Mouse (Mus musculus): ENCODE data around the gene Rasgrp2. TPM values are rescaled to one million over a fixed set of nuclear protein-coding genes. Genes with fewer than 3 reads are reported as not detected.

Gene Rasgrp2
- total and polyA plus RNA-seq, 2 experiments from 2014 or later, result 252 to 283 TPM

DNA sequence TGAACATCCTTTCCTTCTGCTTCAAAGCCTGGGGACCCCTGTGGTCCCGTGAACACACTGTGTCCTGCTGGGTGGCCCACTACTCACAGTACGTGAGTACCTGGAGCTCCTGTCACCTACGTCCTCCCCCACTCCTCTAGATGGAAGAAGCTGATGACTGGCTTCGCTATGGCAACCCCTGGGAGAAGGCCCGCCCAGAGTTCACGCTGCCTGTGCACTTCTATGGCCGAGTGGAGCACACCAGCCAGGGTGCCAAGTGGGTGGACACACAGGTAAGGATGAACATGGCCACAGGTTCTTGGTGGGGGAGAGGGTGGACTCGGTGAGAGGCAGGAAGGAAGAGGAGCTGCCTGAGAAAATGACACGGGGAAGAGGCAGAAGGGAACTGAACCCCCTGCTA is 12.9 kb upstream of the Rasgrp2 start:
- Histone ChIP-seq H3K9me3 (ENCODE audit: low read length) (no peaks in the 10 kb centered on the region), H3K36me3 (ENCODE audit: insufficient read depth, low read length) (no peaks in the 10 kb centered on the region), H3K27me3 (ENCODE audit: insufficient read depth, low read length) (no peaks in the 10 kb centered on the region), H3K4me2 (ENCODE audit: low read depth, low read length) (no peak overlapping the region), H3K4me3 (ENCODE audit: low read length) (no peak overlapping the region), H3K4me1 (ENCODE audit: insufficient read depth, low read length) (peaks cover 4% of the 10 kb centered on the region; the same call in 1 of the 2 replicates), H3K9ac (replicated peaks; ENCODE audit: low read length) (no peak overlapping the region), H3K27ac (no peak overlapping the region)
- 62% methylated on average over 9 of the region's 9 CpGs for WGBS
- TF ChIP-seq CTCF (IDR thresholded peaks at IDR 0.05; ENCODE audit: low read depth), result no peak
- no peak for ATAC-seq
- no peak for DNase-seq (ENCODE audit: low spot score)

DNA sequence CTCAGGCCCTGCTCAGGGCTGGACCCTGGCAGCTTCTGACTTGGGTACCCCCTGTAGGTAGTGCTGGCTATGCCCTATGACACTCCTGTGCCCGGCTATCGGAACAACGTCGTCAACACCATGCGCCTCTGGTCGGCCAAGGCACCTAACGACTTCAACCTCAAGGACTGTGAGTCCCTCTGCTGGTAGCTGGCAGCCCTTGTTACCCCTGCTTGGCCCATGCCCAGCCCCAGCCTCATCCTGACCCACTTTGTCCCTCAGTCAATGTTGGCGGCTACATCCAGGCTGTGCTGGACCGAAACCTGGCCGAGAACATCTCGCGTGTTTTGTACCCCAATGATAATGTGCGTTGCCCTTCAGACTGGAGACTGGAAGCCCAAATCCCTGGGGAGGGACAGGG is 11.1 kb upstream of the Rasgrp2 start:
- Histone ChIP-seq H3K27me3 (ENCODE audit: insufficient read depth, low read length) (no peaks in the 10 kb centered on the region), H3K4me1 (ENCODE audit: insufficient read depth, low read length) (peaks cover 4% of the 10 kb centered on the region; the same call in 1 of the 2 replicates), H3K36me3 (ENCODE audit: insufficient read depth, low read length) (no peaks in the 10 kb centered on the region), H3K27ac (no peak overlapping the region), H3K4me3 (ENCODE audit: low read length) (no peak overlapping the region), H3K9me3 (ENCODE audit: low read length) (no peaks in the 10 kb centered on the region), H3K9ac (replicated peaks; ENCODE audit: low read length) (no peak overlapping the region), H3K4me2 (ENCODE audit: low read depth, low read length) (no peak overlapping the region)
- TF ChIP-seq CTCF (IDR thresholded peaks at IDR 0.05; ENCODE audit: low read depth), result peak; percentile 53
- peak; percentile 27 for DNase-seq (ENCODE audit: low spot score)
- ATAC-seq, result no peak
- 73% methylated on average over 13 of the region's 13 CpGs for WGBS

DNA sequence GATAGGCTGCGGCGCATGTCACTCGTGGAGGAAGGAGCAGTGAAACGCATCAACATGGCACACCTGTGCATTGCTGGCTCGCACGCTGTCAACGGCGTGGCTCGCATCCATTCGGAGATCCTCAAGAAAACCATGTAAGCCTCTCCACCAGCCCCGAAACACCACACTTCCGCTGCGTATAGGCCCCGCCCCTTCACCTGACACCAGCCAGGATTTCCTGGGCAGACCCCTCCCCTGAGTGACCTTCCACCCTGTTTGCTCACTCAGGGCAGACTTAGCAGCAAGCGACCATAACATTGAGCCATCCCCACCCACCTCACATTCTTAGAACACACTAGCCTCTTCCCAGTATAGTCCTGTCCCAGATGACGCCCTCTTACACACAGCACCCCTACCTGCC is 9.3 kb upstream of the Rasgrp2 start:
- H3K27me3 ChIP-seq (ENCODE audit: insufficient read depth, low read length), result no peaks in the 10 kb centered on the region
- WGBS, result 9% methylated on average over 16 of the region's 16 CpGs
- H3K36me3 ChIP-seq (ENCODE audit: insufficient read depth, low read length), result no peaks in the 10 kb centered on the region
- 0 out of 2 replicates have a peak overlapping the region, but pooled peaks have one; percentile 26 for H3K27ac ChIP-seq
- H3K9ac ChIP-seq (replicated peaks; ENCODE audit: low read length), result peak overlapping the region; percentile 41
- peak overlapping the region; percentile 55 for H3K4me2 ChIP-seq (ENCODE audit: low read depth, low read length)
- H3K4me3 ChIP-seq (ENCODE audit: low read length), result peak overlapping the region; percentile 27
- no peaks in the 10 kb centered on the region for H3K4me1 ChIP-seq (ENCODE audit: insufficient read depth, low read length)
- DNase-seq (ENCODE audit: low spot score) (peak; percentile 48), ATAC-seq (peak; percentile 50; the same call in 1 of the 2 replicates)
- no peaks in the 10 kb centered on the region for H3K9me3 ChIP-seq (ENCODE audit: low read length)
- no peak for TF ChIP-seq CTCF (IDR thresholded peaks at IDR 0.05; ENCODE audit: low read depth)

DNA sequence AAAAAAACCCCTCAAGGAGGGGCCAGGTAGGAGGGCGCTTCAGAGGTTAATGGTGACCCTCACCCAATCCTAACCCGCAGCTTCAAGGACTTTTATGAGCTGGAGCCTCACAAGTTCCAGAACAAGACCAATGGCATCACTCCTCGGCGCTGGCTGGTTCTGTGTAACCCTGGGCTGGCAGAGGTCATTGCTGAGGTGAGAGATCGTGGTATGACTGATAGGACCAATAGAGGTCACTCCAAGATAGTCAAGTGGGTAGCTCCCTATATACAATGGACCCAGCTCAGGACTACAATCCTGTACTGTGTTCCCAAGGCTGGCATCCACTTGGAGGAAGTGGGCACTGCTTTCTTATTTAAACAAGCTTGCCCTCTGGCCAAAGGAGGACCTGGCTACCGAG is 8.9 kb upstream of the Rasgrp2 start:
- Histone ChIP-seq H3K36me3 (ENCODE audit: insufficient read depth, low read length) (no peaks in the 10 kb centered on the region), H3K9ac (replicated peaks; ENCODE audit: low read length) (no peak overlapping the region; the same call in 1 of the 2 replicates), H3K4me1 (ENCODE audit: insufficient read depth, low read length) (no peaks in the 10 kb centered on the region), H3K27me3 (ENCODE audit: insufficient read depth, low read length) (no peaks in the 10 kb centered on the region), H3K4me3 (ENCODE audit: low read length) (no peak overlapping the region), H3K9me3 (ENCODE audit: low read length) (no peaks in the 10 kb centered on the region), H3K27ac (no peak overlapping the region), H3K4me2 (ENCODE audit: low read depth, low read length) (peak overlapping the region; percentile 55)
- no peak for TF ChIP-seq CTCF (IDR thresholded peaks at IDR 0.05; ENCODE audit: low read depth)
- 67% methylated on average over 6 of the region's 6 CpGs for WGBS
- DNase-seq (ENCODE audit: low spot score) (no peak), ATAC-seq (no peak)

DNA sequence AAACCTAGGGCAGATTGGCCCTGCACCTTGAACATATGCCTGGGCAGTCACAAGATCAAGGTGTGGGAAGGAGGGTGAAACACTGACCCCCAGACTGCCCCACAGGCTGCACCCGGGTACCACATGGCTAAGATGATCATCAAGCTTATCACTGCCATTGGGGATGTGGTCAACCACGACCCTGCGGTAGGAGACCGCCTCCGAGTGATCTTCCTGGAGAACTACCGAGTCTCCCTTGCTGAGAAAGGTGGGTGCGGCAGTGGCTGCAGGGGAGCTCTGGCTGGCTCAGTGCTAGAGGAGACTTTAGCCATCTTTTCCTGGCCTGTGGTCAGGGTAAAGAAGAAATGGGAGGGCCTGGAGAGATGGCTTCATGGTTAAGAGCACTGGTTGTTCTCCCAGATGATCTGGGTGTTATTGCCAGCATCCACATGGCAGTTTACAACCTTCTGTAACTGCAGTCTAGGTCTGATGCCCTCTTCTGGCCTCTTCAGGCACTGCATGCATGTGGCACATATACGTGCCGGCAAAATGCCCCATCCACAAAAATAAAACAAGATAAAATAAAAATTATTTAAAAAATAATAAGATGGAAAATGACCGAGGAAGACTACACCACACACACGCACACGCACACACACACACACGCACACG is 6.3 kb upstream of the Rasgrp2 start:
- no peak for ATAC-seq
- 94% methylated on average over 14 of the region's 14 CpGs for WGBS
- no peak overlapping the region for H3K9ac ChIP-seq (replicated peaks; ENCODE audit: low read length)

DNA sequence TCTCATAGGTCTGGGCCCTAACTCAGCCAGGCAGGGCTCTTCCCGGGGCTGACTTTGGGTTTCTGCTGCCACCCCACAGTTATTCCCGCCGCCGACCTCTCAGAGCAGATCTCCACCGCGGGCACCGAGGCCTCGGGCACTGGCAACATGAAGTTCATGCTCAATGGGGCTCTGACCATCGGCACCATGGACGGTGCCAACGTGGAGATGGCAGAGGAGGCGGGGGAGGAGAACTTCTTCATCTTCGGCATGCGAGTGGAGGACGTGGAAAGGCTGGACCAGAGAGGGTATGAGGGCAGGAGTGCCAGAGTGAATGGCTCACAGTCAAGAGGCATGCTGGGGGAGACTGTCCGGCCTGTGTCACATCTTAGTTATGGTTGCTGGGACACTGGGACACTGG is 5.5 kb upstream of the Rasgrp2 start:
- TF ChIP-seq CTCF (IDR thresholded peaks at IDR 0.05; ENCODE audit: low read depth), result no peak
- H3K27ac ChIP-seq, result no peak overlapping the region
- no peaks in the 10 kb centered on the region for H3K36me3 ChIP-seq (ENCODE audit: insufficient read depth, low read length)
- 87% methylated on average over 16 of the region's 16 CpGs for WGBS
- H3K9me3 ChIP-seq (ENCODE audit: low read length), result no peaks in the 10 kb centered on the region
- DNase-seq (ENCODE audit: low spot score) (no peak), ATAC-seq (no peak)
- H3K9ac ChIP-seq (replicated peaks; ENCODE audit: low read length), result no peak overlapping the region
- no peaks in the 10 kb centered on the region for H3K27me3 ChIP-seq (ENCODE audit: insufficient read depth, low read length)
- H3K4me3 ChIP-seq (ENCODE audit: low read length), result no peak overlapping the region
- H3K4me2 ChIP-seq (ENCODE audit: low read depth, low read length), result no peak overlapping the region
- H3K4me1 ChIP-seq (ENCODE audit: insufficient read depth, low read length), result no peaks in the 10 kb centered on the region

More for the DNA sequence above, 6.3 kb upstream of the Rasgrp2 start:
- H3K4me2 ChIP-seq (ENCODE audit: low read depth, low read length), result no peak overlapping the region
- no peaks in the 10 kb centered on the region for H3K27me3 ChIP-seq (ENCODE audit: insufficient read depth, low read length)
- DNase-seq (ENCODE audit: low spot score), result no peak
- H3K9me3 ChIP-seq (ENCODE audit: low read length), result no peaks in the 10 kb centered on the region
- no peak overlapping the region for H3K4me3 ChIP-seq (ENCODE audit: low read length)
- H3K36me3 ChIP-seq (ENCODE audit: insufficient read depth, low read length), result no peaks in the 10 kb centered on the region
- no peak overlapping the region for H3K27ac ChIP-seq
- H3K4me1 ChIP-seq (ENCODE audit: insufficient read depth, low read length), result no peaks in the 10 kb centered on the region
- TF ChIP-seq CTCF (IDR thresholded peaks at IDR 0.05; ENCODE audit: low read depth), result peak; percentile 48

DNA sequence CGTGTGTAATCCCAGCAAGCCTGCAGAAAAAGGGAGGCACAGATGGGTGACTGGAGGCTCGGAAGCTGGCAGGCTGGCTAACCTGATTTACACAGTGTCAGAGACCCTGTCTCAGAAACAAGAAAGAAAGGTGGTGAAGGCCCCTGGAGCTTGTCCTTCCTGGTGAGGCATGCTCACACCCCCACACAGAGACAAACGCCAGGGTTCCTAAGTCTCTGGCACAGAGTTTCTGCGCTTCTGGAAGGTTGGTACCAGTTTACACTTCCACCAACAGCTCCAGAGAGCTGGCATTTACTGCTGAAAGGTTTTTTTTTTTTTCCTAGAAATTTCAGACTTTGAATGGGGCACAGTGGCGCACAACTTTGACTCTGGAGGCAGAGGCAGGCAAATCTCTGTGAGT is 2.9 kb upstream of the Rasgrp2 start:
- 79% methylated on average over 5 of the region's 5 CpGs for WGBS
- TF ChIP-seq CTCF (IDR thresholded peaks at IDR 0.05; ENCODE audit: low read depth), result no peak
- DNase-seq (ENCODE audit: low spot score), result no peak
- ATAC-seq, result no peak
- Histone ChIP-seq H3K9me3 (ENCODE audit: low read length) (no peaks in the 10 kb centered on the region), H3K4me2 (ENCODE audit: low read depth, low read length) (no peak overlapping the region), H3K27me3 (ENCODE audit: insufficient read depth, low read length) (no peaks in the 10 kb centered on the region), H3K36me3 (ENCODE audit: insufficient read depth, low read length) (no peaks in the 10 kb centered on the region), H3K27ac (no peak overlapping the region), H3K9ac (replicated peaks; ENCODE audit: low read length) (no peak overlapping the region), H3K4me3 (ENCODE audit: low read length) (no peak overlapping the region), H3K4me1 (ENCODE audit: insufficient read depth, low read length) (no peaks in the 10 kb centered on the region; the same call in 1 of the 2 replicates)

Data from hindbrain, postnatal 0 days (tissue).